In genomic region chr4:120186934-120187333, GRCm38 (mm10) we compare ENCODE assay signal across 11 mouse cellular contexts. TPM values are rescaled to one million over a fixed set of nuclear protein-coding genes. Genes with fewer than 3 reads are reported as not detected.
DNase-seq lines count a peak whose midpoint lies in the region; ATAC-seq and TF ChIP-seq lines count a peak whose summit lies in the region.
"Had no signal": no experiment of that assay in that cellular context is flagged by ENCODE, and none has a peak within 500 bp of the region (broad histone marks: within the 10 kb centered on the region; RNA-seq: fewer than 3 reads in every experiment).

No protein-coding gene starts in this region.

- no peak for ATAC-seq in erythroblast, adult 5-6 weeks (replicated peaks; ENCODE audit: low FRiP score, poor library complexity, severe bottlenecking)

- peak; percentile 54 for TF ChIP-seq CTCF in left cerebral cortex, adult 2 months (IDR thresholded peaks at IDR 0.05)

- DNase-seq in cerebellum, postnatal 10 days = peak; percentile 66 to 72
- DNase-seq in cerebellum, postnatal 4 days (ENCODE audit: low spot score in 2 of 2) = no peak
- DNase-seq in left cerebral cortex, adult 2 months (ENCODE audit: extremely low spot score in 1 of 2, low spot score in 2 of 2) = no peak
- DNase-seq in left cerebral cortex, postnatal 36 days (ENCODE audit: low spot score in 2 of 2) = no peak
- DNase-seq in ES-E14 (ENCODE audit: low read depth, low spot score) = peak; percentile 46
- peak; percentile 55 for DNase-seq in lung, postnatal 10 days
- no peak for DNase-seq in natural killer cell, adult 2 months (ENCODE audit: low spot score in 2 of 2)
- DNase-seq: adrenal gland, adult 8-10 months; cerebellum, adult 11-12 months had no signal

- no peaks in the 10 kb centered on the region for H3K9me3 ChIP-seq in ES-E14 (ENCODE audit: control insufficient read depth, insufficient read depth, low read depth, low read length)

- H3K4me3 ChIP-seq in left cerebral cortex, adult 2 months = no peak overlapping the region
- H3K4me3 ChIP-seq in ES-E14 (ENCODE audit: insufficient read depth in 1 of 2, low read depth in 1 of 2, low read length in 2 of 2, poor library complexity in 1 of 2, severe bottlenecking in 1 of 2) = no peak overlapping the region

- no peak overlapping the region for H3K27ac ChIP-seq in left cerebral cortex, adult 2 months
- H3K27ac ChIP-seq in ES-E14 (ENCODE audit: insufficient read depth, low read depth, low read length, poor library complexity, severe bottlenecking) = no peak overlapping the region

- in situ Hi-C loops in ES-E14 (cut with MboI; ENCODE audit: low sequenced_read_pairs in 2 of 2, unreplicated experiment in 2 of 2) = no loop called here

- H3K9ac ChIP-seq in ES-E14 (ENCODE audit: insufficient read depth, low read depth, low read length, poor library complexity, severe bottlenecking) = no peak overlapping the region

- intact Hi-C loops in left cerebral cortex, adult 2 months (cut with DNase I) = no loop called here
- intact Hi-C loops in left cerebral cortex, postnatal 36 days (cut with DNase I) = no loop called here

- H3K4me1 ChIP-seq in ES-E14 (ENCODE audit: control insufficient read depth in 2 of 2, insufficient read depth in 2 of 2, low read length in 2 of 2, poor library complexity in 1 of 2) = no peaks in the 10 kb centered on the region; a peak in 1 of 4 replicates

- no peaks in the 10 kb centered on the region for H3K36me3 ChIP-seq in ES-E14 (ENCODE audit: control insufficient read depth, insufficient read depth, low read length, poor library complexity, severe bottlenecking)

TF ChIP-seq in ES-E14, 5 proteins besides CTCF, POLR2A, EP300 and RAD21:
- TF ChIP-seq MAFK (IDR thresholded peaks at IDR 0.05; ENCODE audit: insufficient read depth, low read depth, low read length) (no peak), ZNF384 (IDR thresholded peaks at IDR 0.05; ENCODE audit: low read depth, low read length) (no peak), HCFC1 (IDR thresholded peaks at IDR 0.05; ENCODE audit: borderline replicate concordance, insufficient read depth, low read length) (no peak), CHD2 (IDR thresholded peaks at IDR 0.05; ENCODE audit: low read depth, low read length) (no peak), ZC3H11A (IDR thresholded peaks at IDR 0.05; ENCODE audit: borderline replicate concordance, low read depth, low read length) (no peak)

RNA-seq across cellular contexts. Expression of gene Edn2, which starts 25.9 kb away (rescaled TPM):
- not detected for total RNA-seq in left cerebral cortex, adult 2 months (2021)
- not detected for total RNA-seq in left cerebral cortex, postnatal 36 days (2021)
- total RNA-seq in ES-E14 (2012; rRNA removed) = 0.62 and 0.69 TPM in 2 replicates
- not detected in 2 replicates for total RNA-seq in erythroblast, adult 5-6 weeks (2015; ENCODE audit: low replicate concordance)
- total RNA-seq in erythroblast, adult 5-6 weeks (2017; ENCODE audit: low replicate concordance) = not detected in 2 replicates
- total RNA-seq: adrenal gland, adult 8-10 months; heart, adult 18-20 months had no signal

Comparison
In these comparisons a context has a peak if more than half of its experiments do, and no peak if none do; other contexts are left out.
1. DNase-seq: peak in cerebellum, postnatal 10 days (2 of 2), ES-E14 (single experiment) and lung, postnatal 10 days (single experiment); none in cerebellum, postnatal 4 days (0 of 2), left cerebral cortex, adult 2 months (0 of 2), left cerebral cortex, postnatal 36 days (0 of 2) and natural killer cell, adult 2 months (0 of 2).